In genomic region chr9:14365481-14366125, GRCm38 (mm10) we compare ENCODE assay signal across 9 mouse cellular contexts. TPM values are rescaled to one million over a fixed set of nuclear protein-coding genes. Genes with fewer than 3 reads are reported as not detected.
DNase-seq lines count a peak whose midpoint lies in the region; ATAC-seq lines count a peak whose summit lies in the region.
"Had no signal": no experiment of that assay in that cellular context is flagged by ENCODE, and none has a peak within 500 bp of the region (broad histone marks: within the 10 kb centered on the region; RNA-seq: fewer than 3 reads in every experiment).

No protein-coding gene starts in this region.

- H3K4me3 ChIP-seq in limb, embryonic 12.5 days (replicated peaks): no peak overlapping the region
- H3K4me3 ChIP-seq in limb, embryonic 10.5 days: no peak overlapping the region
- H3K4me3 ChIP-seq in embryonic facial prominence, embryonic 15.5 days (replicated peaks): no peak overlapping the region
- H3K4me3 ChIP-seq in stomach, embryonic 16.5 days (replicated peaks; ENCODE audit: low read length): no peak overlapping the region
- H3K4me3 ChIP-seq: forebrain, embryonic 12.5 days; neural tube, embryonic 15.5 days had no signal

- H3K4me2 ChIP-seq in limb, embryonic 12.5 days: no peak overlapping the region
- no peak overlapping the region for H3K4me2 ChIP-seq in embryonic facial prominence, embryonic 15.5 days (replicated peaks)
- no peak overlapping the region for H3K4me2 ChIP-seq in stomach, embryonic 16.5 days (ENCODE audit: low read depth, low read length)
- H3K4me2 ChIP-seq: forebrain, embryonic 12.5 days; neural tube, embryonic 15.5 days had no signal

- H3K9ac ChIP-seq in limb, embryonic 12.5 days (replicated peaks): no peak overlapping the region
- no peak overlapping the region for H3K9ac ChIP-seq in embryonic facial prominence, embryonic 15.5 days
- H3K9ac ChIP-seq in stomach, embryonic 16.5 days (ENCODE audit: low read length): no peak overlapping the region
- H3K9ac ChIP-seq: forebrain, embryonic 12.5 days; neural tube, embryonic 15.5 days had no signal

- H3K27me3 ChIP-seq in limb, embryonic 12.5 days: no peaks in the 10 kb centered on the region
- H3K27me3 ChIP-seq in limb, embryonic 10.5 days (ENCODE audit: low read depth, poor library complexity, severe bottlenecking): no peaks in the 10 kb centered on the region
- no peaks in the 10 kb centered on the region for H3K27me3 ChIP-seq in embryonic facial prominence, embryonic 15.5 days
- no peaks in the 10 kb centered on the region for H3K27me3 ChIP-seq in stomach, embryonic 16.5 days (ENCODE audit: control insufficient read depth, insufficient read depth, low read length)
- H3K27me3 ChIP-seq: forebrain, embryonic 12.5 days; neural tube, embryonic 15.5 days had no signal

- peaks cover 8% of the 10 kb centered on the region; the same call in 1 of the 2 replicates for H3K9me3 ChIP-seq in limb, embryonic 12.5 days
- H3K9me3 ChIP-seq in limb, embryonic 10.5 days (replicated peaks): no peaks in the 10 kb centered on the region
- H3K9me3 ChIP-seq in embryonic facial prominence, embryonic 15.5 days (replicated peaks): no peaks in the 10 kb centered on the region
- 0 out of 2 replicates have a peak, but pooled peaks cover 4% of the 10 kb centered on the region for H3K9me3 ChIP-seq in stomach, embryonic 16.5 days (replicated peaks; ENCODE audit: control insufficient read depth, low read length)
- H3K9me3 ChIP-seq: forebrain, embryonic 12.5 days; neural tube, embryonic 15.5 days had no signal

- ATAC-seq in limb, embryonic 12.5 days (ENCODE audit: insufficient number of reproducible peaks, insufficient read depth, low FRiP score, low TSS enrichment, low read depth): no peak
- no peak for ATAC-seq in embryonic facial prominence, embryonic 15.5 days (ENCODE audit: insufficient number of reproducible peaks, low FRiP score, low TSS enrichment, low read depth)
- ATAC-seq in stomach, embryonic 16.5 days (ENCODE audit: insufficient read depth, low FRiP score): no peak

- WGBS in limb, embryonic 12.5 days: 57% methylated on average over 4 of the region's 4 CpGs
- WGBS in limb, embryonic 10.5 days: 71% methylated on average over 4 of the region's 4 CpGs
- WGBS in embryonic facial prominence, embryonic 15.5 days: 54% methylated on average over 4 of the region's 4 CpGs
- 49% methylated on average over 4 of the region's 4 CpGs for WGBS in stomach, embryonic 16.5 days

- H3K27ac ChIP-seq in limb, embryonic 12.5 days: 0 out of 2 replicates have a peak overlapping the region, but pooled peaks have one; percentile 25
- no peak overlapping the region for H3K27ac ChIP-seq in limb, embryonic 10.5 days
- peak overlapping the region; percentile 34; the same call in 1 of the 2 replicates for H3K27ac ChIP-seq in embryonic facial prominence, embryonic 15.5 days (replicated peaks)
- peak overlapping the region; percentile 12; the same call in 1 of the 2 replicates for H3K27ac ChIP-seq in stomach, embryonic 16.5 days (ENCODE audit: low read length)
- H3K27ac ChIP-seq: forebrain, embryonic 12.5 days; neural tube, embryonic 15.5 days had no signal

- 0 out of 2 replicates have a peak, but pooled peaks cover 5% of the 10 kb centered on the region for H3K4me1 ChIP-seq in limb, embryonic 12.5 days (replicated peaks)
- H3K4me1 ChIP-seq in limb, embryonic 10.5 days: no peaks in the 10 kb centered on the region; the same call in 1 of the 2 replicates
- H3K4me1 ChIP-seq in embryonic facial prominence, embryonic 15.5 days: peaks cover 8% of the 10 kb centered on the region; the same call in 1 of the 2 replicates
- peaks cover 16% of the 10 kb centered on the region for H3K4me1 ChIP-seq in stomach, embryonic 16.5 days (ENCODE audit: control insufficient read depth, insufficient read depth, low read length)
- H3K4me1 ChIP-seq: forebrain, embryonic 12.5 days; neural tube, embryonic 15.5 days had no signal

- no peak for DNase-seq in limb, embryonic 10.5 days (ENCODE audit: low spot score)
- peak; percentile 36 for DNase-seq in kidney, postnatal 14 days
- no peak for DNase-seq in layer of hippocampus, adult 9-10 months (ENCODE audit: low spot score)
- no peak for DNase-seq in layer of hippocampus, adult 9-11 months

- H3K36me3 ChIP-seq in limb, embryonic 12.5 days: no peaks in the 10 kb centered on the region
- H3K36me3 ChIP-seq in limb, embryonic 10.5 days: no peaks in the 10 kb centered on the region
- H3K36me3 ChIP-seq in embryonic facial prominence, embryonic 15.5 days: 0 out of 2 replicates have a peak, but pooled peaks cover 3% of the 10 kb centered on the region
- H3K36me3 ChIP-seq in stomach, embryonic 16.5 days (ENCODE audit: control insufficient read depth, insufficient read depth, low read length): no peaks in the 10 kb centered on the region
- H3K36me3 ChIP-seq: forebrain, embryonic 12.5 days had no signal

RNA-seq across cellular contexts. Expression of gene Endod1, which starts 15.7 kb away (rescaled TPM):
- 8.2 and 8.3 TPM in 2 replicates for polyA plus RNA-seq in limb, embryonic 12.5 days (2016; fragmentation: Nextera tagmentation; extraction: Ambion mirVana)
- 4.0 and 4.8 TPM in 2 replicates for polyA plus RNA-seq in limb, embryonic 10.5 days (2016; fragmentation: Nextera tagmentation; extraction: Ambion mirVana)
- polyA plus RNA-seq in embryonic facial prominence, embryonic 15.5 days (2015; fragmentation: Nextera tagmentation; extraction: Ambion mirVana): 24.8 and 25.0 TPM in 2 replicates
- 27.9 and 34.0 TPM in 2 replicates for polyA plus RNA-seq in stomach, embryonic 16.5 days (2015; fragmentation: Nextera tagmentation; extraction: Ambion mirVana)
